Mouse (Mus musculus) liver, embryonic 14.5 days (tissue): Measurements from ENCODE around the gene Rbak.

Source experiments
- CTCF ChIP-seq: IDR thresholded peaks from 2 replicates; pipeline ENCODE4 v1.5.1; 2016; ENCODE audit warnings: antibody characterized with exemption, low read depth, control low read depth
- EP300 ChIP-seq: IDR thresholded peaks from 2 replicates; pipeline ENCODE4 v1.6.1; 2016; ENCODE audit warnings: antibody characterized with exemption, low read depth

- no peak for TF ChIP-seq CTCF
- TF ChIP-seq EP300, result no peak
Measured at GRCm38 (mm10) chr5:143125601-143126000, 55.0 kb downstream of the Rbak start.
